Mouse (Mus musculus): ENCODE results near the gene Snx32. TPM values are rescaled to one million over a fixed set of nuclear protein-coding genes. Genes with fewer than 3 reads are reported as not detected.

Gene Snx32
- polyA plus RNA-seq, 1 experiment = 10.8 TPM

DNA sequence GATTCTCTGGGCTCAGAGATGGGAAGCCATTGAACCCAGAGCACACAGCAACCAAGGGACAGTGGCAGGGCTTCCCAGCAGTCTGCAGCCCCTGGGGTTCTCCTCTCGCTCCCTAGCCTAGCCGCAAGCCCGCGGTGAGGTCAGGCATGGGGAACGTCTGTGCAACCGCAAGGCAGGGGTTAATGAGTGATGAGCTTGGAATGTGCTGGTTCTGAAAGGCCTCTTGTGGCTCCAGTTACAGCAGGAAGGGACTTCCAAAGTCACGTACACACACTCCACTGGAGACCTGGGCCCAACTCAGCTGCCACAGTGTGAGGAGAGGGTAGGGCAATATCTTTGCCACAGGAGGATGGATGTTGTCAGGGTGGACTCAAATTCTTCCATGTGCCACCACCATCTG is 65.4 kb downstream of the Snx32 start:
- TF ChIP-seq CTCF (IDR thresholded peaks at IDR 0.05; ENCODE audit: extremely low read depth, insufficient read depth, insufficient read length, insufficient replicate concordance) (no peak), POLR2A (IDR thresholded peaks at IDR 0.05; ENCODE audit: low read depth, low read length) (no peak)
- no peak for DNase-seq (ENCODE audit: low read depth in 1 of 2, low spot score in 2 of 2)
- Histone ChIP-seq H3K4me3 (ENCODE audit: extremely low read depth, insufficient read depth, insufficient read length) (no peak overlapping the region), H3K27me3 (ENCODE audit: control insufficient read depth, insufficient read depth, low read length) (peaks cover 8% of the 10 kb centered on the region), H3K4me1 (ENCODE audit: control insufficient read depth, insufficient read depth, insufficient read length) (peaks cover 17% of the 10 kb centered on the region), H3K36me3 (ENCODE audit: control insufficient read depth, insufficient read depth, low read length) (no peaks in the 10 kb centered on the region), H3K27ac (ENCODE audit: insufficient read depth, low read length) (no peak overlapping the region)
- 59% methylated on average over 7 of the region's 7 CpGs for WGBS

DNA sequence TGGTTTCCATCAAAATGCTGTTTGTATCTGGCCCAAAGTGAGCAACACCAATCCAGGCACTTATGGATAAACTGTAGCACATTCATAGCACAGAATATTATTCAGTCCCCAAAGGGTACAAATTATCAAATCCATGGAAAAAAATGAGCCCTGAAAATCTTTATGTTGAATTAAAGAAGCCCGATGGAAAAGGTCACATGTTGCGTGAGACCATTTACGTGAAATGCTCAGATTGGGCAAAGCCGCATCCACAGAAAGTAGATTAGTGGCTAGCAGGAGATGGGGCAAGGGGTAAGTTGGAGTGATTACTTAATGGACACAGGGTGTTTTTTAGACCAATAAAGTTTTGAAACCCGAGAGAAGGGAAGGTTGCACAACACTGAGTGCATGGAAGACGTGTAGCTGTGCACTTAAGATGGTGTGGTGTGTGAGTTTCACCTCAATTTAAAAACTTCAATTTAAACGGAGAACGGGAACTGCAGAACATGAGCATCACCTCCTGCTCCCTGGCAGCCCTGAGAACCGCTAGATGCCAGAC is 65.9 kb downstream of the Snx32 start:
- no peak for DNase-seq (ENCODE audit: low read depth in 1 of 2, low spot score in 2 of 2)
- H3K4me1 ChIP-seq (ENCODE audit: control insufficient read depth, insufficient read depth, insufficient read length) = peaks cover 17% of the 10 kb centered on the region
- no peak overlapping the region for H3K27ac ChIP-seq (ENCODE audit: insufficient read depth, low read length)
- H3K36me3 ChIP-seq (ENCODE audit: control insufficient read depth, insufficient read depth, low read length) = no peaks in the 10 kb centered on the region
- no peak for TF ChIP-seq CTCF (IDR thresholded peaks at IDR 0.05; ENCODE audit: extremely low read depth, insufficient read depth, insufficient read length, insufficient replicate concordance)
- TF ChIP-seq POLR2A (IDR thresholded peaks at IDR 0.05; ENCODE audit: low read depth, low read length) = no peak
- peaks cover 8% of the 10 kb centered on the region for H3K27me3 ChIP-seq (ENCODE audit: control insufficient read depth, insufficient read depth, low read length)
- H3K4me3 ChIP-seq (ENCODE audit: extremely low read depth, insufficient read depth, insufficient read length) = no peak overlapping the region
- WGBS = 73% methylated on average over 9 of the region's 9 CpGs

Other genes starting within 250 kb of the Snx32 start
- gene Pacs1, start 237.4 kb downstream of the Snx32 start, polyA plus RNA-seq (2012; rRNA removed) = 35.0 and 44.5 TPM in 2 replicates
- 117 and 144 TPM in 2 replicates for gene Sf3b2, start 215.1 kb downstream of the Snx32 start, polyA plus RNA-seq (2012; rRNA removed)
- 0.37 and 0.69 TPM in 2 replicates for gene Gal3st3, start 212.2 kb downstream of the Snx32 start, polyA plus RNA-seq (2012; rRNA removed)
- gene Catsper1, start 174.8 kb downstream of the Snx32 start, polyA plus RNA-seq (2012; rRNA removed) = not detected in 2 replicates
- gene Cst6, start 161.0 kb downstream of the Snx32 start, polyA plus RNA-seq (2012; rRNA removed) = 0.32 and 0.82 TPM in 2 replicates
- 17.4 and 20.0 TPM in 2 replicates for gene Eif1ad, start 143.8 kb downstream of the Snx32 start, polyA plus RNA-seq (2012; rRNA removed)
- 72.0 and 79.8 TPM in 2 replicates for gene Banf1, start 143.4 kb downstream of the Snx32 start, polyA plus RNA-seq (2012; rRNA removed)
- 19.2 and 27.3 TPM in 2 replicates for gene Sart1, start 121.8 kb downstream of the Snx32 start, polyA plus RNA-seq (2012; rRNA removed)
- gene Tsga10ip, start 108.0 kb downstream of the Snx32 start, polyA plus RNA-seq (2012; rRNA removed) = 1.9 and 2.3 TPM in 2 replicates
- 59.6 and 75.8 TPM in 2 replicates for gene Drap1, start 85.6 kb downstream of the Snx32 start, polyA plus RNA-seq (2012; rRNA removed)
- gene AI837181, start 85.4 kb downstream of the Snx32 start, polyA plus RNA-seq (2012; rRNA removed) = 76.4 and 95.8 TPM in 2 replicates
- 0.04 and 0.40 TPM in 2 replicates for gene Fosl1, start 63.0 kb downstream of the Snx32 start, polyA plus RNA-seq (2012; rRNA removed)
- gene Ccdc85b, start 52.6 kb downstream of the Snx32 start, polyA plus RNA-seq (2012; rRNA removed) = 5.3 and 6.8 TPM in 2 replicates
- 80.4 and 131 TPM in 2 replicates for gene Fibp, start 49.9 kb downstream of the Snx32 start, polyA plus RNA-seq (2012; rRNA removed)
- 27.6 and 34.3 TPM in 2 replicates for gene Ctsw, start 42.0 kb downstream of the Snx32 start, polyA plus RNA-seq (2012; rRNA removed)
- gene Efemp2, start 36.6 kb downstream of the Snx32 start, polyA plus RNA-seq (2012; rRNA removed) = 21.7 and 29.4 TPM in 2 replicates
- 41.5 and 53.9 TPM in 2 replicates for gene Mus81, start 22.1 kb downstream of the Snx32 start, polyA plus RNA-seq (2012; rRNA removed)
- 427 and 734 TPM in 2 replicates for gene Cfl1, start 20.1 kb downstream of the Snx32 start, polyA plus RNA-seq (2012; rRNA removed)
- gene 1700020D05Rik, start 6.8 kb downstream of the Snx32 start, polyA plus RNA-seq (2012; rRNA removed) = 0.77 and 1.5 TPM in 2 replicates
- gene Ovol1, start 50.1 kb upstream of the Snx32 start, polyA plus RNA-seq (2012; rRNA removed) = 0.05 TPM in 2 replicates
- gene Ap5b1, start 57.5 kb upstream of the Snx32 start, polyA plus RNA-seq (2012; rRNA removed) = 18.6 and 25.0 TPM in 2 replicates
- gene Rnaseh2c, start 91.3 kb upstream of the Snx32 start, polyA plus RNA-seq (2012; rRNA removed) = 47.8 and 74.6 TPM in 2 replicates
- gene Kat5, start 99.7 kb upstream of the Snx32 start, polyA plus RNA-seq (2012; rRNA removed) = 37.3 and 46.1 TPM in 2 replicates
- 87.1 and 110 TPM in 2 replicates for gene Rela, start 126.9 kb upstream of the Snx32 start, polyA plus RNA-seq (2012; rRNA removed)
- gene Sipa1, start 153.2 kb upstream of the Snx32 start, polyA plus RNA-seq (2012; rRNA removed) = 417 and 497 TPM in 2 replicates
- gene Map3k11, start 178.2 kb upstream of the Snx32 start, polyA plus RNA-seq (2012; rRNA removed) = 73.4 and 88.7 TPM in 2 replicates
- 195 and 236 TPM in 2 replicates for gene Pcnx3, start 178.4 kb upstream of the Snx32 start, polyA plus RNA-seq (2012; rRNA removed)
- gene Kcnk7, start 193.8 kb upstream of the Snx32 start, polyA plus RNA-seq (2012; rRNA removed) = 0.19 and 0.39 TPM in 2 replicates
- gene Ehbp1l1, start 215.8 kb upstream of the Snx32 start, polyA plus RNA-seq (2012; rRNA removed) = 94.6 and 101 TPM in 2 replicates
- gene Fam89b, start 219.1 kb upstream of the Snx32 start, polyA plus RNA-seq (2012; rRNA removed) = 124 and 173 TPM in 2 replicates
- gene Ltbp3, start 230.4 kb upstream of the Snx32 start, polyA plus RNA-seq (2012; rRNA removed) = 22.5 and 25.8 TPM in 2 replicates

Measured in spleen, adult 2 months (tissue).